Comparison of ENCODE assay signal across 8 mouse cellular contexts in genomic region chr16:76432304-76432703, GRCm38 (mm10). TPM values are rescaled to one million over a fixed set of nuclear protein-coding genes. Genes with fewer than 3 reads are reported as not detected.
DNase-seq lines count a peak whose midpoint lies in the region; ATAC-seq and TF ChIP-seq lines count a peak whose summit lies in the region.

No protein-coding gene starts in this region.

- no peak overlapping the region for H3K27ac ChIP-seq in hindbrain, embryonic 14.5 days
- no peak overlapping the region for H3K27ac ChIP-seq in hindbrain, embryonic 11.5 days (ENCODE audit: low read depth, low read length)
- no peak overlapping the region for H3K27ac ChIP-seq in midbrain, embryonic 10.5 days (replicated peaks)

- H3K27me3 ChIP-seq in hindbrain, embryonic 14.5 days (ENCODE audit: control insufficient read depth, insufficient read depth, low read length) = no peaks in the 10 kb centered on the region
- H3K27me3 ChIP-seq in hindbrain, embryonic 11.5 days (ENCODE audit: control insufficient read depth, insufficient read depth, low read length) = no peaks in the 10 kb centered on the region
- H3K27me3 ChIP-seq in myocyte (ENCODE audit: control insufficient read depth, insufficient read depth, insufficient read length) = no peaks in the 10 kb centered on the region
- no peaks in the 10 kb centered on the region for H3K27me3 ChIP-seq in midbrain, embryonic 10.5 days (ENCODE audit: low read depth, poor library complexity, severe bottlenecking)

- intact Hi-C loops in heart, postnatal 36 days (cut with DNase I) = loop anchor here (2.0 to 5.0 kb wide), 2 partner anchors 60 to 110 kb away; partner anchors contain the start of gene Nrip1

- no peak overlapping the region for H3K4me2 ChIP-seq in hindbrain, embryonic 14.5 days (replicated peaks)
- H3K4me2 ChIP-seq in hindbrain, embryonic 11.5 days (replicated peaks; ENCODE audit: low read depth, low read length) = no peak overlapping the region
- peak overlapping the region; percentile 32 for H3K4me2 ChIP-seq in myocyte (ENCODE audit: low read depth)

- H3K36me3 ChIP-seq in hindbrain, embryonic 14.5 days (replicated peaks; ENCODE audit: control insufficient read depth, insufficient read depth) = no peaks in the 10 kb centered on the region
- no peaks in the 10 kb centered on the region for H3K36me3 ChIP-seq in hindbrain, embryonic 11.5 days (ENCODE audit: control insufficient read depth, insufficient read depth, low read length)
- H3K36me3 ChIP-seq in myocyte (ENCODE audit: control insufficient read depth, insufficient read depth) = no peaks in the 10 kb centered on the region
- no peaks in the 10 kb centered on the region for H3K36me3 ChIP-seq in midbrain, embryonic 10.5 days

- H3K4me3 ChIP-seq in hindbrain, embryonic 14.5 days (replicated peaks; ENCODE audit: low read length) = no peak overlapping the region
- H3K4me3 ChIP-seq in hindbrain, embryonic 11.5 days (ENCODE audit: low read depth, low read length) = no peak overlapping the region
- no peak overlapping the region for H3K4me3 ChIP-seq in myocyte
- no peak overlapping the region for H3K4me3 ChIP-seq in midbrain, embryonic 10.5 days

- 85% methylated on average over 9 of the region's 9 CpGs for WGBS in hindbrain, embryonic 14.5 days
- 82% methylated on average over 9 of the region's 9 CpGs for WGBS in hindbrain, embryonic 11.5 days
- WGBS in midbrain, embryonic 10.5 days = 85% methylated on average over 9 of the region's 9 CpGs

- H3K4me1 ChIP-seq in hindbrain, embryonic 14.5 days (replicated peaks; ENCODE audit: control insufficient read depth, insufficient read depth, low read length) = no peaks in the 10 kb centered on the region
- H3K4me1 ChIP-seq in hindbrain, embryonic 11.5 days (replicated peaks; ENCODE audit: control insufficient read depth, insufficient read depth, low read length) = no peaks in the 10 kb centered on the region
- no peaks in the 10 kb centered on the region for H3K4me1 ChIP-seq in midbrain, embryonic 10.5 days

- ATAC-seq in hindbrain, embryonic 14.5 days (ENCODE audit: low FRiP score) = peak; percentile 31; the same call in 1 of the 2 replicates
- no peak for ATAC-seq in hindbrain, embryonic 11.5 days (ENCODE audit: low FRiP score)
- ATAC-seq in erythroblast, adult 5-6 weeks (replicated peaks; ENCODE audit: low FRiP score, poor library complexity, severe bottlenecking) = no peak

- DNase-seq in hindbrain, embryonic 14.5 days (ENCODE audit: low spot score) = no peak
- no peak for DNase-seq in hindbrain, embryonic 11.5 days (ENCODE audit: low spot score)
- DNase-seq in adrenal gland, adult (ENCODE audit: inconsistent age in 2 of 2, low spot score in 1 of 2) = peak; percentile 73 to 94
- DNase-seq in cerebellum, postnatal 25 days = peak; percentile 72 to 83
- DNase-seq in heart, postnatal 36 days = peak; percentile 75 to 77
- no peak for DNase-seq in midbrain, embryonic 10.5 days (ENCODE audit: low spot score)

- H3ac ChIP-seq in myocyte (ENCODE audit: control insufficient read depth, insufficient read length) = no peak overlapping the region

- H3K79me2 ChIP-seq in myocyte (ENCODE audit: control insufficient read depth, insufficient read depth) = no peaks in the 10 kb centered on the region

- H3K9ac ChIP-seq in hindbrain, embryonic 14.5 days = no peak overlapping the region
- H3K9ac ChIP-seq in hindbrain, embryonic 11.5 days (ENCODE audit: low read depth, low read length) = no peak overlapping the region

- no peaks in the 10 kb centered on the region for H3K9me3 ChIP-seq in hindbrain, embryonic 14.5 days (ENCODE audit: control insufficient read depth, low read length)
- H3K9me3 ChIP-seq in hindbrain, embryonic 11.5 days (ENCODE audit: control insufficient read depth, low read length) = no peaks in the 10 kb centered on the region
- H3K9me3 ChIP-seq in midbrain, embryonic 10.5 days (replicated peaks) = no peaks in the 10 kb centered on the region

- TF ChIP-seq POLR2A in myocyte (IDR thresholded peaks at IDR 0.05; ENCODE audit: insufficient read length, low read depth) = no peak

TF ChIP-seq in myocyte, 11 proteins besides CTCF, POLR2A, EP300 and RAD21:
- no peak for TF ChIP-seq POLR2AphosphoS2 (IDR thresholded peaks at IDR 0.05; ENCODE audit: insufficient read length, low read depth)
- TF ChIP-seq REST (IDR thresholded peaks at IDR 0.05; ENCODE audit: insufficient read depth, insufficient read length) = no peak
- no peak for TF ChIP-seq TCF3 (IDR thresholded peaks at IDR 0.05; ENCODE audit: insufficient read length, low read depth)
- TF ChIP-seq CEBPB (IDR thresholded peaks at IDR 0.05; ENCODE audit: insufficient read depth, poor library complexity, severe bottlenecking) = no peak
- no peak for TF ChIP-seq USF1 (IDR thresholded peaks at IDR 0.05; ENCODE audit: low read depth)
- no peak for TF ChIP-seq MAX (IDR thresholded peaks at IDR 0.05; ENCODE audit: low read depth)

RNA-seq across cellular contexts. Expression of gene Nrip1, which starts 58.7 kb away (rescaled TPM):
- 28.9 and 30.4 TPM in 2 replicates for polyA plus RNA-seq in hindbrain, embryonic 14.5 days (2014; fragmentation: Nextera tagmentation; extraction: Ambion mirVana)
- 26.5 and 35.5 TPM in 2 replicates for polyA plus RNA-seq in hindbrain, embryonic 11.5 days (2014; fragmentation: Nextera tagmentation; extraction: Ambion mirVana)
- total RNA-seq in heart, postnatal 36 days (2021) = 10 to 100 TPM; 28.0 to 31.3 TPM
- 3.9 TPM for polyA plus RNA-seq in myocyte (2012; fragmentation: generic; extraction: Trizol)
- 31.9 and 40.0 TPM in 2 replicates for polyA plus RNA-seq in midbrain, embryonic 10.5 days (2016; fragmentation: Nextera tagmentation; extraction: Ambion mirVana)
- total RNA-seq in erythroblast, adult 5-6 weeks (2015; ENCODE audit: low replicate concordance) = 66.7 and 71.5 TPM in 2 replicates
- 68.1 and 82.0 TPM in 2 replicates for total RNA-seq in erythroblast, adult 5-6 weeks (2017; ENCODE audit: low replicate concordance)

Comparison
In these comparisons a context has a peak if more than half of its experiments do, and no peak if none do; other contexts are left out.
1. DNase-seq: peak in adrenal gland, adult (2 of 2), cerebellum, postnatal 25 days (2 of 2) and heart, postnatal 36 days (2 of 2); none in hindbrain, embryonic 14.5 days (single experiment), hindbrain, embryonic 11.5 days (single experiment) and midbrain, embryonic 10.5 days (single experiment).